Mouse (Mus musculus): ENCODE data around the gene Runx1. TPM values are rescaled to one million over a fixed set of nuclear protein-coding genes. Genes with fewer than 3 reads are reported as not detected.

The Runx1 gene
- 3.3 and 7.4 TPM in 2 replicates for total RNA-seq (2012; rRNA removed)

DNA sequence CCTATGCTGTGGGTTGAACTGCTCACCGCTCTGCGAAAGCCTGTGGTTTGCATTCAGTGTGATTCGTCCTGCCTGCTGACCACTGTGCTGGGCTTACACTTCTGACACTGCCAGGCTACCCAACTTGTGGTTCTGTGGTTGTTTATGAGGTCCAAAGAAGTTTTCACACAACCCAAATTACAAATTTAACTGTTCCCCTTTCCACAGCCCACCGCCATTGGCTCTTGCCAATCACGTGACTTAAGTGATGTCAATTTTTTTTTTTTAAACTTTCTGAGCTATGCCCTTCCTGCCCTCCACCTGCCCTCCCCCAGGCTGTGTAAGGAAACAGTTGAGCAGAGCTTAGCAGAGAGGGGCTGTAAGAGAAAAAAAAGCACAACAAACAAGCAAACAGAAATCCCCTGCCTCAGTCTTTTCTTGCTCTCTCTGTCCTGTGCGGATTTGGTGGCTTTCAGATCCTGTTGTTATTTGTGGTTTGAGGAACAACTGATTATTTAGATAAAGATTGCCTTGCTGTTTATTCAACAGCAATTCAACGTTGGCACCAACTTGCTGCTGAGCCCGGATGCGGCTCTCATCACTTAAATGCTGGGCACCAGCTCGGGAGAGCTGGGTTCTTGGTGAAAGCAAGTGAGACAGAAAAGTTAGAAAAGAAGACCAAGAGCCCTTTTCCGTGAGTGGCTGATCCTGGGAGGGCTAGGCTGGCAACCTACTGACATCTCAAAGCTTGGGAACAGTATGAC, at the start of gene Runx1:
Runx1 (minus strand) TSS at position 242 of the 743 bp plus-strand sequence.
- H3K36me3 ChIP-seq (ENCODE audit: control insufficient read depth, insufficient read depth, low read length, poor library complexity, severe bottlenecking), result no peaks in the 10 kb centered on the region
- no peak for TF ChIP-seq HCFC1 (IDR thresholded peaks at IDR 0.05; ENCODE audit: borderline replicate concordance, insufficient read depth, low read length)
- no peak for TF ChIP-seq MAFK (IDR thresholded peaks at IDR 0.05; ENCODE audit: insufficient read depth, low read depth, low read length)
- no peak for TF ChIP-seq ZC3H11A (IDR thresholded peaks at IDR 0.05; ENCODE audit: borderline replicate concordance, low read depth, low read length)
- TF ChIP-seq CHD2 (IDR thresholded peaks at IDR 0.05; ENCODE audit: low read depth, low read length), result no peak
- no peak for TF ChIP-seq ZNF384 (IDR thresholded peaks at IDR 0.05; ENCODE audit: low read depth, low read length)
- DNase-seq (ENCODE audit: low read depth, low spot score), result no peak
- H3K9me3 ChIP-seq (ENCODE audit: control insufficient read depth, insufficient read depth, low read depth, low read length), result no peaks in the 10 kb centered on the region
- no peak within 1 kb of the TSS for H3K9ac ChIP-seq (ENCODE audit: insufficient read depth, low read depth, low read length, poor library complexity, severe bottlenecking)
- no peak within 1 kb of the TSS for H3K27ac ChIP-seq (ENCODE audit: insufficient read depth, low read depth, low read length, poor library complexity, severe bottlenecking)
- no peak within 1 kb of the TSS for H3K4me3 ChIP-seq (ENCODE audit: insufficient read depth in 1 of 2, low read depth in 1 of 2, low read length in 2 of 2, poor library complexity in 1 of 2, severe bottlenecking in 1 of 2)
- no peaks in the 10 kb centered on the region for H3K4me1 ChIP-seq (ENCODE audit: control insufficient read depth in 2 of 2, insufficient read depth in 2 of 2, low read length in 2 of 2, poor library complexity in 1 of 2)
- in situ Hi-C loops (cut with MboI; ENCODE audit: low sequenced_read_pairs in 2 of 2, unreplicated experiment in 2 of 2), result no loop called here

DNA sequence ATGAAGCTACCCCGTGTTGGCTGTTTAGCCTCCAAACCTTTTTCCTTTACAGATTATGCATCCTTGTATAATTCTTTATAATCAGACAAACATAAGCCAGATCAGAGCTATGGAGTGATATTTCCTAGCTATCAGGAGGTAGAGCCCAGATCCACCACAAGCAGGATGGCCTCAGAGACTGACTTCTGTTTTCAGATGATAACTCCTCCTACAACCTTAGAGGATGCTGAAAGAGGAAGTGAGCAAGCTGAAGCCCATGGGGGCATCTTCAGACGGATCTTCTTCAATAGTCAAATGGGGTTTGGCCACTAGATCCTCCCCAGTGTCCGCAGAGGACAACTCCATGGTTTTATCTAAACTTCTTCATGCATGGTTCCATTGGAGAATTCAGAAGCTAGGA, 48.1 kb upstream of the Runx1 start:
- Histone ChIP-seq H3K9ac (ENCODE audit: insufficient read depth, low read depth, low read length, poor library complexity, severe bottlenecking) (no peak overlapping the region), H3K36me3 (ENCODE audit: control insufficient read depth, insufficient read depth, low read length, poor library complexity, severe bottlenecking) (no peaks in the 10 kb centered on the region), H3K9me3 (ENCODE audit: control insufficient read depth, insufficient read depth, low read depth, low read length) (no peaks in the 10 kb centered on the region), H3K4me1 (ENCODE audit: control insufficient read depth in 2 of 2, insufficient read depth in 2 of 2, low read length in 2 of 2, poor library complexity in 1 of 2) (no peaks in the 10 kb centered on the region), H3K4me3 (ENCODE audit: insufficient read depth in 1 of 2, low read depth in 1 of 2, low read length in 2 of 2, poor library complexity in 1 of 2, severe bottlenecking in 1 of 2) (no peak overlapping the region), H3K27ac (ENCODE audit: insufficient read depth, low read depth, low read length, poor library complexity, severe bottlenecking) (no peak overlapping the region)
- TF ChIP-seq MAFK (IDR thresholded peaks at IDR 0.05; ENCODE audit: insufficient read depth, low read depth, low read length) (no peak), HCFC1 (IDR thresholded peaks at IDR 0.05; ENCODE audit: borderline replicate concordance, insufficient read depth, low read length) (no peak), ZNF384 (IDR thresholded peaks at IDR 0.05; ENCODE audit: low read depth, low read length) (no peak), ZC3H11A (IDR thresholded peaks at IDR 0.05; ENCODE audit: borderline replicate concordance, low read depth, low read length) (no peak), CHD2 (IDR thresholded peaks at IDR 0.05; ENCODE audit: low read depth, low read length) (no peak)
- no peak for DNase-seq (ENCODE audit: low read depth, low spot score)
- in situ Hi-C loops (cut with MboI; ENCODE audit: low sequenced_read_pairs in 2 of 2, unreplicated experiment in 2 of 2), result no loop called here

DNA sequence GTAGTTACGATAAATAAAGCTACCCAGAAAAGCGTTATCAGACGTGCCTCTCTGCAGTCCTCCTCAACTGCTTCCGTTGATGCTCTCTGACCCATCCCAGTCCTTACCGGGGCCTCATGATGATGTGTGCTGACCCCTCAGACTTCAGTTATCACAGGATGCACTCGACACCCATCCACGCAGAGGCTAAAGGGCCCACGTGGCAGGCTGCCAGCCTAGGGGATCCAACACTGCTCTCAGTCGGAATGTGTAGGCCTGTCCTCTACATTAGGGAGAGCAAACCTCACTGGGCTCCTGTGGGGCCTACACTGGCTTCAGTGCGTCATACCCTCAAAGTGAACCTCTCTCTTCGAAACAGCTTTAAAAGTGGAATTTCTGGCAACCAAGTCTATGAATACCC, 45.8 kb upstream of the Runx1 start:
- TF ChIP-seq ZNF384 (IDR thresholded peaks at IDR 0.05; ENCODE audit: low read depth, low read length) (no peak), ZC3H11A (IDR thresholded peaks at IDR 0.05; ENCODE audit: borderline replicate concordance, low read depth, low read length) (no peak), MAFK (IDR thresholded peaks at IDR 0.05; ENCODE audit: insufficient read depth, low read depth, low read length) (no peak), HCFC1 (IDR thresholded peaks at IDR 0.05; ENCODE audit: borderline replicate concordance, insufficient read depth, low read length) (no peak), CHD2 (IDR thresholded peaks at IDR 0.05; ENCODE audit: low read depth, low read length) (no peak)
- Histone ChIP-seq H3K9me3 (ENCODE audit: control insufficient read depth, insufficient read depth, low read depth, low read length) (no peaks in the 10 kb centered on the region), H3K4me1 (ENCODE audit: control insufficient read depth in 2 of 2, insufficient read depth in 2 of 2, low read length in 2 of 2, poor library complexity in 1 of 2) (no peaks in the 10 kb centered on the region), H3K27ac (ENCODE audit: insufficient read depth, low read depth, low read length, poor library complexity, severe bottlenecking) (no peak overlapping the region), H3K4me3 (ENCODE audit: insufficient read depth in 1 of 2, low read depth in 1 of 2, low read length in 2 of 2, poor library complexity in 1 of 2, severe bottlenecking in 1 of 2) (no peak overlapping the region), H3K36me3 (ENCODE audit: control insufficient read depth, insufficient read depth, low read length, poor library complexity, severe bottlenecking) (no peaks in the 10 kb centered on the region), H3K9ac (ENCODE audit: insufficient read depth, low read depth, low read length, poor library complexity, severe bottlenecking) (no peak overlapping the region)
- in situ Hi-C loops (cut with MboI; ENCODE audit: low sequenced_read_pairs in 2 of 2, unreplicated experiment in 2 of 2), result no loop called here
- DNase-seq (ENCODE audit: low read depth, low spot score), result no peak

DNA sequence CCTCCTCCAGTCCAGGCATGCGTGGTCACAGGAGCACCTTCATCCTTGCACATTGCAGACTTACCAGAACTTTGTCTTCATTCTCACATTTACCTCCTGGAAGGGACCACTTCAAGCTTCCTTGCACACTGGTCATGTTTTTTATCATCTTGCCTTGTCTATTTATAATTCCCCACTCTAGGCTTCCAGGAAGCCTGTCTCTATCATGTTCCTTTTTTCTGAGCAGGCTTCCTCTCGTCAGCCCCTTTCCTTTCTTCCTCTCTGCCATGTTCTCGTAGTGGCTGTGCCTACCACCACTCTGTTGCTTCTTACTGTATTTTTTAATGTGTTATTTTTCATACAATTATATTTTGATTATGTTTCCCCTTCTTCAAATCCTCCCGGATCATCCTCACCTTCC, 42.6 kb upstream of the Runx1 start:
- H3K4me3 ChIP-seq (ENCODE audit: insufficient read depth in 1 of 2, low read depth in 1 of 2, low read length in 2 of 2, poor library complexity in 1 of 2, severe bottlenecking in 1 of 2), result no peak overlapping the region
- DNase-seq (ENCODE audit: low read depth, low spot score), result no peak
- H3K4me1 ChIP-seq (ENCODE audit: control insufficient read depth in 2 of 2, insufficient read depth in 2 of 2, low read length in 2 of 2, poor library complexity in 1 of 2), result no peaks in the 10 kb centered on the region
- no peak overlapping the region for H3K27ac ChIP-seq (ENCODE audit: insufficient read depth, low read depth, low read length, poor library complexity, severe bottlenecking)
- no peaks in the 10 kb centered on the region for H3K9me3 ChIP-seq (ENCODE audit: control insufficient read depth, insufficient read depth, low read depth, low read length)
- H3K36me3 ChIP-seq (ENCODE audit: control insufficient read depth, insufficient read depth, low read length, poor library complexity, severe bottlenecking), result no peaks in the 10 kb centered on the region
- H3K9ac ChIP-seq (ENCODE audit: insufficient read depth, low read depth, low read length, poor library complexity, severe bottlenecking), result no peak overlapping the region
- in situ Hi-C loops (cut with MboI; ENCODE audit: low sequenced_read_pairs in 2 of 2, unreplicated experiment in 2 of 2), result no loop called here
- no peak for TF ChIP-seq HCFC1 (IDR thresholded peaks at IDR 0.05; ENCODE audit: borderline replicate concordance, insufficient read depth, low read length)
- TF ChIP-seq CHD2 (IDR thresholded peaks at IDR 0.05; ENCODE audit: low read depth, low read length), result no peak
- no peak for TF ChIP-seq MAFK (IDR thresholded peaks at IDR 0.05; ENCODE audit: insufficient read depth, low read depth, low read length)
- TF ChIP-seq ZC3H11A (IDR thresholded peaks at IDR 0.05; ENCODE audit: borderline replicate concordance, low read depth, low read length), result no peak
- no peak for TF ChIP-seq ZNF384 (IDR thresholded peaks at IDR 0.05; ENCODE audit: low read depth, low read length)

All from ES-E14 (cell line).